Mouse (Mus musculus): ENCODE data around the gene Dip2b.

DNA sequence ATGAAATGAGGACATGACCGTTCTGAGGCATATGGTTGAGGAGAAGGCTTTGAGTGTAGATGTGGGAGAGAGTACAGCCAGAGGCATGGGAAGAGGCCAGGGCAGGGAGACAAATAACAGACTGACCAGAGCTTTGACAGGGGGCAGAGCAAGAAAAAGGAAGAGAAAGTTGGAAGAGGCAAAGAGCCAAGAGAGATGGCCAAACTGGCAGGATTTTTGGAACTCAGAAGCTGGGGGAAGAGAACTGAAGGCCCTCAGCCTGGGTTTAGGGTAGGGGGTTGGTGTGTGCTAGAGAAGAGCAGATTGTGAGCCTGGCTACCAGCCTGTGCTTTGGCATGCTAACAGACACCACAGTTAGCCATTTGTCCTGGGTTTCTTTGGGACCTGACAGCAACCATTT lies 187.4 kb downstream of the Dip2b start:
- TF ChIP-seq POLR2A (IDR thresholded peaks at IDR 0.05; ENCODE audit: control insufficient read depth, low read depth, low read length) (no peak), CTCF (IDR thresholded peaks at IDR 0.05; ENCODE audit: control insufficient read depth, insufficient read depth, insufficient replicate concordance, low read depth, low read length) (no peak)
